Mouse (Mus musculus) stomach, embryonic 14.5 days (tissue): ENCODE data around the gene Fbn1. TPM values are rescaled to one million over a fixed set of nuclear protein-coding genes. Genes with fewer than 3 reads are reported as not detected.

Source experiments
- ATAC-seq: fragments of 200-750 bp; cut with Nextera tagmentation; 2 replicates; pipeline ENCODE4 v1.8.0; 2017; ENCODE audit warnings: low read depth, moderate TSS enrichment; ENCODE audit not compliant: insufficient number of reproducible peaks, insufficient read depth, low FRiP score
- H3K27ac ChIP-seq: fragments of 300-500 bp; sonication (generic); 2 replicates; pipeline ENCODE4 v1.5.1; 2014; ENCODE audit warnings: mild to moderate bottlenecking, low read length, moderate library complexity, mixed read lengths
- H3K27me3 ChIP-seq: fragments of 300-500 bp; sonication (generic); 2 replicates; pipeline ENCODE4 v1.6.1; 2014; ENCODE audit warnings: low read length, control low read depth, mixed read lengths; ENCODE audit not compliant: control insufficient read depth, insufficient read depth
- H3K36me3 ChIP-seq: fragments of 300-500 bp; sonication (generic); 2 replicates; pipeline ENCODE4 v1.6.1; 2014; ENCODE audit warnings: mild to moderate bottlenecking, control low read depth, low read length, moderate library complexity, mixed read lengths; ENCODE audit not compliant: control insufficient read depth, insufficient read depth
- H3K4me1 ChIP-seq: fragments of 300-500 bp; sonication (generic); 2 replicates; pipeline ENCODE4 v1.6.1; 2014; ENCODE audit warnings: low read length, control low read depth, mixed read lengths; ENCODE audit not compliant: control insufficient read depth, insufficient read depth
- H3K4me2 ChIP-seq: fragments of 300-500 bp; sonication (generic); replicated peaks from 2 replicates; pipeline ENCODE4 v1.6.1; 2014; ENCODE audit warnings: low read depth, low read length, control low read depth
- H3K4me3 ChIP-seq: fragments of 300-500 bp; sonication (generic); 2 replicates; pipeline ENCODE4 v1.5.1; 2014; ENCODE audit warnings: low read depth, low read length, control low read depth
- H3K9ac ChIP-seq: fragments of 300-500 bp; sonication (generic); replicated peaks from 2 replicates; pipeline ENCODE4 v1.6.1; 2014; ENCODE audit warnings: low read depth, mild to moderate bottlenecking, control low read depth, low read length, moderate library complexity, mixed read lengths
- H3K9me3 ChIP-seq: fragments of 300-500 bp; sonication (generic); 2 replicates; pipeline ENCODE4 v1.6.1; 2016; ENCODE audit warnings: low read depth, low read length, control low read depth; ENCODE audit not compliant: control insufficient read depth
- WGBS: fragments of 180-500 bp; shearing (Covaris S2); extraction: QIAGEN DNeasy Blood & Tissue Kit; methylation state at CpG from one replicate; pipeline ENCODE4 v1.1.7; 2014; 5-methylcytosine and 5-hydroxymethylcytosine counted together
- polyA plus RNA-seq: library from polyadenylated mRNA; unstranded; fragments of >200 nt; fragmentation: Nextera tagmentation; extraction: Ambion mirVana; gene quantifications from 2 replicates; pipeline ENCODE4 v1.2.1, GENCODE M21; 2014

The Fbn1 gene
- polyA plus RNA-seq, 1 experiment from 2014 or later, result 56.3 TPM

- no peak overlapping the region for H3K9ac ChIP-seq
- no peaks in the 10 kb centered on the region for H3K9me3 ChIP-seq
- no peaks in the 10 kb centered on the region for H3K4me1 ChIP-seq
- H3K27ac ChIP-seq, result no peak overlapping the region
- H3K4me3 ChIP-seq, result no peak overlapping the region
- 75% methylated on average over 9 of the region's 9 CpGs for WGBS
- no peaks in the 10 kb centered on the region for H3K27me3 ChIP-seq
- no peaks in the 10 kb centered on the region for H3K36me3 ChIP-seq
- ATAC-seq, result no peak
- no peak overlapping the region for H3K4me2 ChIP-seq
Measured at GRCm38 (mm10) chr2:125447274-125447898, 60.4 kb downstream of the Fbn1 start.

- no peaks in the 10 kb centered on the region for H3K4me1 ChIP-seq
- ATAC-seq, result no peak
- no peak overlapping the region for H3K27ac ChIP-seq
- no peak overlapping the region for H3K4me3 ChIP-seq
- no peaks in the 10 kb centered on the region for H3K36me3 ChIP-seq
- no peak overlapping the region for H3K4me2 ChIP-seq
- H3K9ac ChIP-seq, result no peak overlapping the region
- no peaks in the 10 kb centered on the region; the same call in 1 of the 2 replicates for H3K9me3 ChIP-seq
- 71% methylated on average over 8 of the region's 8 CpGs for WGBS
- H3K27me3 ChIP-seq, result no peaks in the 10 kb centered on the region
Measured at GRCm38 (mm10) chr2:125438381-125438780, 69.4 kb downstream of the Fbn1 start.

- 64% methylated on average over 7 of the region's 7 CpGs for WGBS
- no peaks in the 10 kb centered on the region; the same call in 1 of the 2 replicates for H3K9me3 ChIP-seq
- ATAC-seq, result no peak
- no peak overlapping the region for H3K9ac ChIP-seq
- no peak overlapping the region for H3K27ac ChIP-seq
- no peaks in the 10 kb centered on the region for H3K27me3 ChIP-seq
- H3K4me3 ChIP-seq, result no peak overlapping the region
- H3K4me2 ChIP-seq, result no peak overlapping the region
- H3K36me3 ChIP-seq, result no peaks in the 10 kb centered on the region
- no peaks in the 10 kb centered on the region for H3K4me1 ChIP-seq
Measured at GRCm38 (mm10) chr2:125436240-125436639, 71.6 kb downstream of the Fbn1 start.

GRCm38 (mm10) chr2:125433524-125433923 lies 74.3 kb downstream of the Fbn1 start:
- H3K4me1 ChIP-seq, result no peaks in the 10 kb centered on the region
- H3K4me2 ChIP-seq, result no peak overlapping the region
- no peak overlapping the region for H3K27ac ChIP-seq
- no peaks in the 10 kb centered on the region for H3K27me3 ChIP-seq
- H3K36me3 ChIP-seq, result no peaks in the 10 kb centered on the region
- H3K9me3 ChIP-seq, result no peaks in the 10 kb centered on the region; the same call in 1 of the 2 replicates
- H3K4me3 ChIP-seq, result no peak overlapping the region
- no peak overlapping the region for H3K9ac ChIP-seq
- WGBS, result 92% methylated on average over 6 of the region's 6 CpGs
- ATAC-seq, result no peak

- H3K9ac ChIP-seq, result no peak overlapping the region
Measured at GRCm38 (mm10) chr2:125431491-125431890, 76.3 kb downstream of the Fbn1 start.

GRCm38 (mm10) chr2:125428811-125429438 lies 78.9 kb downstream of the Fbn1 start:
- H3K27ac ChIP-seq, result no peak overlapping the region

More at GRCm38 (mm10) chr2:125431491-125431890, 76.3 kb downstream of the Fbn1 start:
- Histone ChIP-seq H3K9me3 (no peaks in the 10 kb centered on the region; the same call in 1 of the 2 replicates), H3K4me1 (no peaks in the 10 kb centered on the region), H3K4me2 (no peak overlapping the region), H3K4me3 (no peak overlapping the region), H3K36me3 (no peaks in the 10 kb centered on the region), H3K27me3 (no peaks in the 10 kb centered on the region), H3K27ac (0 out of 2 replicates have a peak overlapping the region, but pooled peaks have one; percentile 21)
- no peak for ATAC-seq
- WGBS, result 61% methylated on average over 6 of the region's 6 CpGs

GRCm38 (mm10) chr2:125420604-125421003 lies 87.2 kb downstream of the Fbn1 start:
- Histone ChIP-seq H3K9me3 (no peaks in the 10 kb centered on the region), H3K4me3 (no peak overlapping the region), H3K27me3 (no peaks in the 10 kb centered on the region), H3K27ac (no peak overlapping the region), H3K4me1 (peaks cover 14% of the 10 kb centered on the region; the same call in 1 of the 2 replicates), H3K9ac (no peak overlapping the region), H3K4me2 (no peak overlapping the region), H3K36me3 (no peaks in the 10 kb centered on the region)
- ATAC-seq, result peak; percentile 54; the same call in 1 of the 2 replicates
- 43% methylated on average over 9 of the region's 9 CpGs for WGBS

More at GRCm38 (mm10) chr2:125428811-125429438, 78.9 kb downstream of the Fbn1 start:
- Histone ChIP-seq H3K4me3 (no peak overlapping the region), H3K4me2 (no peak overlapping the region), H3K9ac (no peak overlapping the region), H3K27me3 (no peaks in the 10 kb centered on the region), H3K9me3 (no peaks in the 10 kb centered on the region), H3K36me3 (no peaks in the 10 kb centered on the region), H3K4me1 (no peaks in the 10 kb centered on the region)
- WGBS, result 70% methylated on average over 10 of the region's 10 CpGs
- ATAC-seq, result no peak

GRCm38 (mm10) chr2:125419681-125420080 lies 88.1 kb downstream of the Fbn1 start:
- Histone ChIP-seq H3K4me3 (no peak overlapping the region), H3K36me3 (no peaks in the 10 kb centered on the region), H3K9me3 (no peaks in the 10 kb centered on the region), H3K27ac (no peak overlapping the region), H3K9ac (no peak overlapping the region), H3K4me1 (peaks cover 14% of the 10 kb centered on the region; the same call in 1 of the 2 replicates), H3K27me3 (no peaks in the 10 kb centered on the region), H3K4me2 (no peak overlapping the region)
- no peak for ATAC-seq
- WGBS, result 87% methylated on average over 4 of the region's 4 CpGs
